Mouse (Mus musculus): Measurements from ENCODE around the gene Sesn3. TPM values are rescaled to one million over a fixed set of nuclear protein-coding genes. Genes with fewer than 3 reads are reported as not detected.

The Sesn3 gene
- polyA plus RNA-seq, 1 experiment, result 23.6 TPM

GRCm38 (mm10) chr9:14362068-14362768 lies 87.4 kb downstream of the Sesn3 start:
- H3K4me1 ChIP-seq (replicated peaks; ENCODE audit: control insufficient read depth, insufficient read depth, low read length), result peaks cover 11% of the 10 kb centered on the region
- no peak overlapping the region for H3K27ac ChIP-seq (ENCODE audit: control insufficient read depth, insufficient read depth, low read length)
- H3K27me3 ChIP-seq (ENCODE audit: control insufficient read depth, insufficient read depth, low read length), result no peaks in the 10 kb centered on the region
- WGBS, result 94% methylated on average over 8 of the region's 8 CpGs
- H3K4me3 ChIP-seq (ENCODE audit: control insufficient read depth, insufficient read depth, low read length), result no peak overlapping the region
- DNase-seq, result no peak
- no peaks in the 10 kb centered on the region for H3K36me3 ChIP-seq (ENCODE audit: control insufficient read depth, insufficient read depth, low read length)
- no peak for TF ChIP-seq POLR2A (IDR thresholded peaks at IDR 0.05; ENCODE audit: control insufficient read depth, extremely low read depth, insufficient read depth, low read length, poor library complexity)
- TF ChIP-seq CTCF (IDR thresholded peaks at IDR 0.05; ENCODE audit: borderline replicate concordance, control insufficient read depth, extremely low read depth, insufficient read depth, low read length, poor library complexity), result no peak

DNA sequence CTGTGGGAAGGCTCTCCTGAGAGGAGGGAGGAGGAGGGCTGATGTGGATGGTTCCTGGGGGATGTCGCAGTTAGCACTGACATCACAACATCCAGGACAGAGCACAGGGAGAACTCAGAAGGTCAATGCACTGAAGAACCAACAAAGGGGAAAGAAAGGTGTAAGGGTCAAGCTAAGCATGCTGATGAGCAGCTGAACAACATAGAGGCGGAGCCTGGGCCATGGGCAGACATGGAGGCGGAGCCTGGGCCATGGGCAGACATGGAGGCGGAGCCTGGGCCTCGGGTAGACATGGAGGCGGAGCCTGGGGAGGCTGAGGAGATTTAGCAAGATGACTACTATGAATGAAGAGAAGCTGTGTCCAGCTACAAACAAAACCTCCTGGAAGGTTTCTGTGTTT lies 88.7 kb downstream of the Sesn3 start:
- H3K27ac ChIP-seq (ENCODE audit: control insufficient read depth, insufficient read depth, low read length), result no peak overlapping the region
- no peak for DNase-seq
- H3K27me3 ChIP-seq (ENCODE audit: control insufficient read depth, insufficient read depth, low read length), result no peaks in the 10 kb centered on the region
- TF ChIP-seq CTCF (IDR thresholded peaks at IDR 0.05; ENCODE audit: borderline replicate concordance, control insufficient read depth, extremely low read depth, insufficient read depth, low read length, poor library complexity) (no peak), POLR2A (IDR thresholded peaks at IDR 0.05; ENCODE audit: control insufficient read depth, extremely low read depth, insufficient read depth, low read length, poor library complexity) (no peak)
- H3K4me1 ChIP-seq (replicated peaks; ENCODE audit: control insufficient read depth, insufficient read depth, low read length), result peaks cover 11% of the 10 kb centered on the region
- WGBS, result 82% methylated on average over 6 of the region's 6 CpGs
- no peaks in the 10 kb centered on the region for H3K36me3 ChIP-seq (ENCODE audit: control insufficient read depth, insufficient read depth, low read length)
- H3K4me3 ChIP-seq (ENCODE audit: control insufficient read depth, insufficient read depth, low read length), result no peak overlapping the region

- no peaks in the 10 kb centered on the region for H3K36me3 ChIP-seq (ENCODE audit: control insufficient read depth, insufficient read depth, low read length)
- H3K4me1 ChIP-seq (replicated peaks; ENCODE audit: control insufficient read depth, insufficient read depth, low read length), result peaks cover 11% of the 10 kb centered on the region
- H3K27ac ChIP-seq (ENCODE audit: control insufficient read depth, insufficient read depth, low read length), result no peak overlapping the region
- no peaks in the 10 kb centered on the region for H3K27me3 ChIP-seq (ENCODE audit: control insufficient read depth, insufficient read depth, low read length)
- TF ChIP-seq CTCF (IDR thresholded peaks at IDR 0.05; ENCODE audit: borderline replicate concordance, control insufficient read depth, extremely low read depth, insufficient read depth, low read length, poor library complexity) (no peak), POLR2A (IDR thresholded peaks at IDR 0.05; ENCODE audit: control insufficient read depth, extremely low read depth, insufficient read depth, low read length, poor library complexity) (no peak)
- DNase-seq, result no peak
- no peak overlapping the region for H3K4me3 ChIP-seq (ENCODE audit: control insufficient read depth, insufficient read depth, low read length)
- 85% methylated on average over 9 of the region's 9 CpGs for WGBS
Observed at GRCm38 (mm10) chr9:14364719-14365118, 89.9 kb downstream of the Sesn3 start.

DNA sequence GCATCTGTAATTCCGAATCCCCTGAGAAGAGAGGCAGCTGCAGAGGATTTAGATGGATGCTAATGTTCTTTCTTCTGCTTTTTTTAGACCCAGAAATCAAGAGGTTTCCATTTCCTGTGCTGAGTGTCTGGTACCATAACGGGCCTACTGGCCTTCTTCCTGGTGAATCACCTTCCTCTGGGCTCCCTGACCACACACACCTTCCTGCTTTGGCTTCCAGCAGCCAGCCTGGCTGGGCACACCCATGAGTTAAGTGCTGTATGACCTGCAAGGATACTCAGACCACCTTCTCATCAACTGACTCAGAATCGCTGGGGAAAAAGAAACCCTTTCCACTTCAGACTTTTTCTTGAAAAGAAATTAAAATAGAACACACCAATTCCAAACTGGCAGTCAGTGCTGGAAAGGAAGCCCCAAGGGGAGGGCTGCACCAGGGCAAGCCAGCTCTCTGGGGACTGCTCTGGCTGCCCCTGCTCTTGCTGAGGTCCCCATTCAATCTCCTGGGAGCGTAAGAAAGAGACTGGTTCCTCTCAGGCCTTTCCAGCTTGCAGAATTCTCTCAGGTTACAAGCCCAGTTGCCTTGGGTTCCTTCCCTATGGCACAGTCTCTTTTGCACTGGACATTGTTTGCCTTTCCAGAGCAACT lies 90.7 kb downstream of the Sesn3 start:
- H3K27ac ChIP-seq (ENCODE audit: control insufficient read depth, insufficient read depth, low read length), result no peak overlapping the region
- no peaks in the 10 kb centered on the region for H3K36me3 ChIP-seq (ENCODE audit: control insufficient read depth, insufficient read depth, low read length)
- WGBS, result 32% methylated on average over 4 of the region's 4 CpGs
- no peak overlapping the region for H3K4me3 ChIP-seq (ENCODE audit: control insufficient read depth, insufficient read depth, low read length)
- TF ChIP-seq CTCF (IDR thresholded peaks at IDR 0.05; ENCODE audit: borderline replicate concordance, control insufficient read depth, extremely low read depth, insufficient read depth, low read length, poor library complexity), result no peak
- TF ChIP-seq POLR2A (IDR thresholded peaks at IDR 0.05; ENCODE audit: control insufficient read depth, extremely low read depth, insufficient read depth, low read length, poor library complexity), result no peak
- H3K27me3 ChIP-seq (ENCODE audit: control insufficient read depth, insufficient read depth, low read length), result no peaks in the 10 kb centered on the region
- H3K4me1 ChIP-seq (replicated peaks; ENCODE audit: control insufficient read depth, insufficient read depth, low read length), result peaks cover 11% of the 10 kb centered on the region
- no peak for DNase-seq

- Histone ChIP-seq H3K4me1 (replicated peaks; ENCODE audit: control insufficient read depth, insufficient read depth, low read length) (peaks cover 11% of the 10 kb centered on the region), H3K27me3 (ENCODE audit: control insufficient read depth, insufficient read depth, low read length) (no peaks in the 10 kb centered on the region), H3K4me3 (ENCODE audit: control insufficient read depth, insufficient read depth, low read length) (no peak overlapping the region), H3K36me3 (ENCODE audit: control insufficient read depth, insufficient read depth, low read length) (no peaks in the 10 kb centered on the region), H3K27ac (ENCODE audit: control insufficient read depth, insufficient read depth, low read length) (no peak overlapping the region)
- no peak for DNase-seq
- no peak for TF ChIP-seq CTCF (IDR thresholded peaks at IDR 0.05; ENCODE audit: borderline replicate concordance, control insufficient read depth, extremely low read depth, insufficient read depth, low read length, poor library complexity)
- no peak for TF ChIP-seq POLR2A (IDR thresholded peaks at IDR 0.05; ENCODE audit: control insufficient read depth, extremely low read depth, insufficient read depth, low read length, poor library complexity)
- 96% methylated on average over 4 of the region's 4 CpGs for WGBS
Observed at GRCm38 (mm10) chr9:14367850-14368249, 93.0 kb downstream of the Sesn3 start.

- Histone ChIP-seq H3K4me3 (ENCODE audit: control insufficient read depth, insufficient read depth, low read length) (no peak overlapping the region), H3K4me1 (replicated peaks; ENCODE audit: control insufficient read depth, insufficient read depth, low read length) (peaks cover 11% of the 10 kb centered on the region), H3K27me3 (ENCODE audit: control insufficient read depth, insufficient read depth, low read length) (no peaks in the 10 kb centered on the region), H3K27ac (ENCODE audit: control insufficient read depth, insufficient read depth, low read length) (no peak overlapping the region), H3K36me3 (ENCODE audit: control insufficient read depth, insufficient read depth, low read length) (no peaks in the 10 kb centered on the region)
- no peak for DNase-seq
- TF ChIP-seq CTCF (IDR thresholded peaks at IDR 0.05; ENCODE audit: borderline replicate concordance, control insufficient read depth, extremely low read depth, insufficient read depth, low read length, poor library complexity) (no peak), POLR2A (IDR thresholded peaks at IDR 0.05; ENCODE audit: control insufficient read depth, extremely low read depth, insufficient read depth, low read length, poor library complexity) (no peak)
Observed at GRCm38 (mm10) chr9:14369271-14369670, 94.4 kb downstream of the Sesn3 start.

All from thymus, adult 2 months (tissue).